Mouse (Mus musculus) CH12.LX (cell line): ENCODE measurements around the gene Ehd2. TPM values are rescaled to one million over a fixed set of nuclear protein-coding genes. Genes with fewer than 3 reads are reported as not detected.

Experiments used
- DNase-seq: peaks from one replicate; pipeline ENCODE4 v3.0.0-alpha.2; 2013; ENCODE audit errors: extremely low read depth
- H3K27ac ChIP-seq: 2 replicates; pipeline ENCODE4 v1.5.1; 2012; ENCODE audit warnings: low read depth, mild to moderate bottlenecking, control low read depth, moderate library complexity; ENCODE audit not compliant: insufficient read depth
- H3K27me3 ChIP-seq: replicated peaks from 2 replicates; pipeline ENCODE3; 2012; ENCODE audit warnings: inconsistent platforms
- H3K36me3 ChIP-seq, 2 experiments: replicated peaks in 1 of 2; 2 replicates each; pipeline versions ENCODE3 to v1.6.1; 2012; ENCODE audit warnings: inconsistent platforms in 1 of 2, low read length in 1 of 2, mild to moderate bottlenecking in 1 of 2, mixed read lengths in 1 of 2, moderate library complexity in 1 of 2; ENCODE audit not compliant: control insufficient read depth in 1 of 2, insufficient read depth in 1 of 2
- H3K4me1 ChIP-seq, 2 experiments: 2 replicates each; pipeline ENCODE4 v1.6.1; 2012; ENCODE audit warnings: inconsistent platforms in 1 of 2, moderate library complexity in 1 of 2; ENCODE audit not compliant: insufficient read depth in 2 of 2, control insufficient read depth in 1 of 2
- H3K4me2 ChIP-seq: 2 replicates; pipeline ENCODE4 v1.6.1; 2012; ENCODE audit warnings: low read depth, mild to moderate bottlenecking, control low read depth; ENCODE audit not compliant: poor library complexity, insufficient read depth, severe bottlenecking
- H3K4me3 ChIP-seq, 3 experiments: fragments of 150-350 bp in 1 of 3; sonication (generic) in 1 of 3; replicated peaks in 1 of 3; 2 replicates each; pipeline versions ENCODE3 to v1.5.1; 2011 to 2012; ENCODE audit warnings: low read depth in 2 of 3, low read length in 2 of 3, mild to moderate bottlenecking in 2 of 3, moderate library complexity in 2 of 3, control low read depth in 1 of 3, improper control_type of control experiment in 1 of 3, inconsistent platforms in 1 of 3, mixed read lengths in 1 of 3; ENCODE audit not compliant: poor library complexity in 1 of 3
- H3K79me2 ChIP-seq: replicated peaks from 2 replicates; pipeline ENCODE4 v1.6.1; 2012; ENCODE audit warnings: mild to moderate bottlenecking, moderate library complexity; ENCODE audit not compliant: control insufficient read depth, poor library complexity, insufficient read depth, severe bottlenecking; ENCODE audit errors: extremely low read depth
- H3K9ac ChIP-seq: 2 replicates; pipeline ENCODE4 v1.6.1; 2012; ENCODE audit warnings: low read depth, mild to moderate bottlenecking, control low read depth, moderate library complexity; ENCODE audit not compliant: insufficient read depth
- H3K9me3 ChIP-seq: replicated peaks from 2 replicates; pipeline ENCODE3; 2012; ENCODE audit warnings: low read length, inconsistent platforms, mixed read lengths
- CHD1 ChIP-seq: IDR thresholded peaks from 2 replicates; pipeline ENCODE4 v1.6.1; 2012; ENCODE audit warnings: low read depth, low read length, improper control_type of control experiment, inconsistent platforms
- CHD2 ChIP-seq: IDR thresholded peaks from 2 replicates; pipeline ENCODE4 v1.6.1; 2011; ENCODE audit warnings: low read length, improper control_type of control experiment
- GABPA ChIP-seq: IDR thresholded peaks from 2 replicates; pipeline ENCODE4 v1.6.1; 2012; ENCODE audit warnings: low read depth, low read length, improper control_type of control experiment, inconsistent platforms; ENCODE audit not compliant: insufficient replicate concordance
- MAFK ChIP-seq: IDR thresholded peaks from 2 replicates; pipeline ENCODE4 v1.6.1; 2011; ENCODE audit warnings: low read length, improper control_type of control experiment; ENCODE audit not compliant: insufficient replicate concordance
- MAX ChIP-seq: IDR thresholded peaks from 2 replicates; pipeline ENCODE4 v1.6.1; 2011; ENCODE audit warnings: low read length, improper control_type of control experiment
- MEF2A ChIP-seq: IDR thresholded peaks from 2 replicates; pipeline ENCODE4 v1.6.1; 2014; ENCODE audit warnings: low read depth, mild to moderate bottlenecking, inconsistent platforms, low read length, improper control_type of control experiment, borderline replicate concordance
- MXI1 ChIP-seq: IDR thresholded peaks from 2 replicates; pipeline ENCODE4 v1.6.1; 2011; ENCODE audit warnings: mild to moderate bottlenecking, low read depth, low read length, improper control_type of control experiment
- MYC ChIP-seq: IDR thresholded peaks from 2 replicates; pipeline ENCODE4 v1.6.1; 2011; ENCODE audit warnings: low read depth, mild to moderate bottlenecking, improper control_type of control experiment, low read length
- NRF1 ChIP-seq: IDR thresholded peaks from 2 replicates; pipeline ENCODE4 v1.6.1; 2014; ENCODE audit warnings: low read depth, mild to moderate bottlenecking, inconsistent platforms, low read length, improper control_type of control experiment, moderate library complexity
- PAX5 ChIP-seq: IDR thresholded peaks from 2 replicates; pipeline ENCODE4 v1.6.1; 2012; ENCODE audit warnings: low read length, inconsistent platforms, mixed read lengths
- POLR2A ChIP-seq: IDR thresholded peaks from 2 replicates; pipeline ENCODE4 v1.6.1; 2011; ENCODE audit warnings: low read depth, mild to moderate bottlenecking, improper control_type of control experiment, low read length
- POLR2AphosphoS2 ChIP-seq: IDR thresholded peaks from 2 replicates; pipeline ENCODE4 v1.6.1; 2011; ENCODE audit warnings: low read depth, low read length, improper control_type of control experiment
- SMC3 ChIP-seq: IDR thresholded peaks from 2 replicates; pipeline ENCODE4 v1.6.1; 2011; ENCODE audit warnings: low read depth, low read length, improper control_type of control experiment
- USF2 ChIP-seq: conservative IDR thresholded peaks from 2 replicates; pipeline ENCODE4 v1.6.1; 2011; ENCODE audit warnings: low read depth, low read length, improper control_type of control experiment
- ZC3H11A ChIP-seq: IDR thresholded peaks from 2 replicates; pipeline ENCODE4 v1.6.1; 2012; ENCODE audit warnings: low read depth, mild to moderate bottlenecking, inconsistent platforms, low read length, improper control_type of control experiment
- ZKSCAN1 ChIP-seq: IDR thresholded peaks from 2 replicates; pipeline ENCODE4 v1.6.1; 2012; ENCODE audit warnings: low read depth, inconsistent platforms, low read length, improper control_type of control experiment, borderline replicate concordance
- ZMIZ1 ChIP-seq: IDR thresholded peaks from 2 replicates; pipeline ENCODE4 v1.6.1; 2012; ENCODE audit warnings: low read depth, mild to moderate bottlenecking, inconsistent platforms, low read length, improper control_type of control experiment
- dilution Hi-C: fragments of 300-500 bp; cut with MboI; formaldehyde crosslinking; loops from 2 replicates; pipeline ENCODE4 v1.14.3; 2020; ENCODE audit warnings: low sequenced_read_pairs; ENCODE audit not compliant: extremely low pct_unique_long_range_greater_than_20kb, extremely low pct_ligation_motif_present
- in situ Hi-C: fragments of 300-500 bp; cut with MboI; formaldehyde crosslinking; loops from 3 replicates; pipeline ENCODE4 v1.14.3; 2019; ENCODE audit warnings: low sequenced_read_pairs, low pct_ligation_motif_present, low pct_unique_long_range_greater_than_20kb, mixed read lengths
- polyA plus RNA-seq: library from polyadenylated mRNA; unstranded; fragments of >175 nt; gene quantifications from 2 replicates; pipeline ENCODE4 v1.2.1, GENCODE M21; 2012; ENCODE audit warnings: low read depth; ENCODE audit not compliant: insufficient read length
- total RNA-seq, 2 experiments: library from RNA; depleted of rRNA; stranded (reverse); fragments of 300-350 nt in 1 of 2; fragments of >200 nt in 1 of 2; gene quantifications; 2 replicates each; pipeline ENCODE4 v1.2.3; 2012 to 2014

Gene Ehd2
- total and polyA plus RNA-seq, 3 experiments: 1.2 to 7.0 (median 5.2) TPM

GRCm38 (mm10) chr7:15955509-15955908 lies 11.9 kb downstream of the Ehd2 start:
- Histone ChIP-seq H3K4me1 (no peaks in the 10 kb centered on the region), H3K4me3 (no peak overlapping the region), H3K27me3 (no peaks in the 10 kb centered on the region), H3K9me3 (peaks cover 6% of the 10 kb centered on the region), H3K79me2 (no peaks in the 10 kb centered on the region), H3K36me3 (peaks cover 9 to 20% of the 10 kb centered on the region in 2 experiments), H3K9ac (no peak overlapping the region), H3K4me2 (no peak overlapping the region), H3K27ac (no peak overlapping the region)
- in situ Hi-C loops (no loop called here), dilution Hi-C loops (loop anchor here (25.0 kb wide), 1 partner anchor 207 kb away; no protein-coding TSS in a partner anchor)
- DNase-seq: no peak
- TF ChIP-seq CHD2 (no peak), MEF2A (no peak), ZC3H11A (no peak), MXI1 (no peak), ZMIZ1 (no peak), CHD1 (no peak), PAX5 (no peak), SMC3 (no peak), NRF1 (no peak)

DNA sequence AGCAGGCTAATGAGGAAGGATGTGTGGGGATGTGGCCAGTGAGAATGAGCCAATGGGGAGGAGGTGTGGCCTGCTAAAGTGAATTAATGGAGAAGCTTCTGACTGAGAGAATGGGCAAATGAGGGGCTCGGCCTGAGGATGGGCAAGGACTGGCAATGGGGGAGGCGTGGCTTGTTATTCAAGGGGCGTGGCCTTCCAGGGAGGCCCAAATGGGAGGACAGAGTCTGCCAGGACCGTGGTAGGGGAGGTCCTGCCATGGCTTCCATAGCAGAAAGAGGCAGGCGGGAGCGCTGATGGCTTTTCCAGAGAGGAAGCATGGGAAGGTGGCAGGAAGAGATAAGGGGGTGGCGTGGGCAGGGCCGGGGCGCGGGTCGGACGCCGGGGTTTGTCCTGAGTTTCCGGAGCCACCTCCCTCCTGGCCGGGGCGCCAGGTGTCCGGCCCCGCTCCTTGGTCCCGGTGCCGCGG lies 12.4 kb downstream of the Ehd2 start:
- no peak for TF ChIP-seq POLR2A
- TF ChIP-seq MAX: no peak
- TF ChIP-seq NRF1: no peak
- no peak for TF ChIP-seq POLR2AphosphoS2
- TF ChIP-seq ZKSCAN1: no peak
- TF ChIP-seq MAFK: no peak
- TF ChIP-seq MYC: no peak
- no peak for TF ChIP-seq USF2
- no peak for TF ChIP-seq ZMIZ1
- TF ChIP-seq GABPA: no peak

More for the DNA sequence above, 12.4 kb downstream of the Ehd2 start:
- Histone ChIP-seq H3K4me3 (no peak overlapping the region), H3K9ac (no peak overlapping the region), H3K27me3 (no peaks in the 10 kb centered on the region), H3K4me1 (no peaks in the 10 kb centered on the region), H3K27ac (no peak overlapping the region), H3K36me3 (peaks cover 14 to 24% of the 10 kb centered on the region in 2 experiments), H3K79me2 (no peaks in the 10 kb centered on the region), H3K4me2 (no peak overlapping the region), H3K9me3 (peaks cover 6% of the 10 kb centered on the region)
- DNase-seq: no peak
- dilution Hi-C loops: loop anchor here (25.0 kb wide), 1 partner anchor 207 kb away; no protein-coding TSS in a partner anchor
- in situ Hi-C loops: no loop called here
